Mouse (Mus musculus): ENCODE results near the gene Lypd6. TPM values are rescaled to one million over a fixed set of nuclear protein-coding genes. Genes with fewer than 3 reads are reported as not detected.

Gene Lypd6
- polyA plus RNA-seq, 1 experiment from 2014 or later = 2.5 TPM

- Histone ChIP-seq H3K27me3 (ENCODE audit: insufficient read depth, low read length) (no peaks in the 10 kb centered on the region), H3K9me3 (ENCODE audit: low read depth, low read length) (no peaks in the 10 kb centered on the region), H3K4me2 (no peak overlapping the region), H3K4me1 (ENCODE audit: insufficient read depth) (no peaks in the 10 kb centered on the region), H3K36me3 (ENCODE audit: insufficient read depth) (no peaks in the 10 kb centered on the region), H3K27ac (ENCODE audit: low read depth) (no peak overlapping the region), H3K4me3 (ENCODE audit: low read depth, low read length) (no peak overlapping the region), H3K9ac (no peak overlapping the region)
- ATAC-seq (ENCODE audit: insufficient read depth) = no peak
- no peak for DNase-seq
- no peak for TF ChIP-seq CTCF (IDR thresholded peaks at IDR 0.05; ENCODE audit: low read depth)
- 84% methylated on average over 9 of the region's 9 CpGs for WGBS
These were observed 61.4 kb downstream of the Lypd6 start for GRCm38 (mm10) chr2:50127513-50128175.

GRCm38 (mm10) chr2:50128322-50129277 is 62.4 kb downstream of the Lypd6 start:
- Histone ChIP-seq H3K4me3 (ENCODE audit: low read depth, low read length) (no peak overlapping the region), H3K27ac (ENCODE audit: low read depth) (no peak overlapping the region), H3K9ac (no peak overlapping the region), H3K4me2 (no peak overlapping the region), H3K27me3 (ENCODE audit: insufficient read depth, low read length) (no peaks in the 10 kb centered on the region), H3K4me1 (ENCODE audit: insufficient read depth) (no peaks in the 10 kb centered on the region), H3K36me3 (ENCODE audit: insufficient read depth) (no peaks in the 10 kb centered on the region), H3K9me3 (ENCODE audit: low read depth, low read length) (no peaks in the 10 kb centered on the region; the same call in 1 of the 2 replicates)
- WGBS = 75% methylated on average over 12 of the region's 12 CpGs
- no peak for TF ChIP-seq CTCF (IDR thresholded peaks at IDR 0.05; ENCODE audit: low read depth)
- DNase-seq = no peak
- ATAC-seq (ENCODE audit: insufficient read depth) = no peak

- no peak for TF ChIP-seq CTCF (IDR thresholded peaks at IDR 0.05; ENCODE audit: low read depth)
These were observed 64.4 kb downstream of the Lypd6 start for GRCm38 (mm10) chr2:50130674-50131073.

GRCm38 (mm10) chr2:50143672-50144071 is 77.4 kb downstream of the Lypd6 start:
- Histone ChIP-seq H3K27me3 (ENCODE audit: insufficient read depth, low read length) (no peaks in the 10 kb centered on the region), H3K36me3 (ENCODE audit: insufficient read depth) (no peaks in the 10 kb centered on the region), H3K27ac (ENCODE audit: low read depth) (no peak overlapping the region), H3K4me2 (no peak overlapping the region), H3K9me3 (ENCODE audit: low read depth, low read length) (no peaks in the 10 kb centered on the region), H3K4me1 (ENCODE audit: insufficient read depth) (no peaks in the 10 kb centered on the region), H3K9ac (no peak overlapping the region), H3K4me3 (ENCODE audit: low read depth, low read length) (no peak overlapping the region)
- 73% methylated on average over 6 of the region's 6 CpGs for WGBS
- no peak for TF ChIP-seq CTCF (IDR thresholded peaks at IDR 0.05; ENCODE audit: low read depth)
- ATAC-seq (ENCODE audit: insufficient read depth) (no peak), DNase-seq (no peak)

More at GRCm38 (mm10) chr2:50130674-50131073, 64.4 kb downstream of the Lypd6 start:
- Histone ChIP-seq H3K27ac (ENCODE audit: low read depth) (no peak overlapping the region), H3K4me3 (ENCODE audit: low read depth, low read length) (no peak overlapping the region), H3K9ac (no peak overlapping the region), H3K4me2 (no peak overlapping the region), H3K4me1 (ENCODE audit: insufficient read depth) (no peaks in the 10 kb centered on the region), H3K9me3 (ENCODE audit: low read depth, low read length) (no peaks in the 10 kb centered on the region; the same call in 1 of the 2 replicates), H3K27me3 (ENCODE audit: insufficient read depth, low read length) (no peaks in the 10 kb centered on the region), H3K36me3 (ENCODE audit: insufficient read depth) (no peaks in the 10 kb centered on the region)
- 74% methylated on average over 3 of the region's 3 CpGs for WGBS
- no peak for ATAC-seq (ENCODE audit: insufficient read depth)
- no peak for DNase-seq

GRCm38 (mm10) chr2:50147308-50147707 is 81.1 kb downstream of the Lypd6 start:
- TF ChIP-seq CTCF (IDR thresholded peaks at IDR 0.05; ENCODE audit: low read depth) = no peak

GRCm38 (mm10) chr2:50149257-50150202 is 83.3 kb downstream of the Lypd6 start:
- Histone ChIP-seq H3K4me3 (ENCODE audit: low read depth, low read length) (no peak overlapping the region), H3K4me2 (no peak overlapping the region), H3K9me3 (ENCODE audit: low read depth, low read length) (no peaks in the 10 kb centered on the region), H3K9ac (no peak overlapping the region), H3K36me3 (ENCODE audit: insufficient read depth) (no peaks in the 10 kb centered on the region), H3K27ac (ENCODE audit: low read depth) (no peak overlapping the region), H3K27me3 (ENCODE audit: insufficient read depth, low read length) (no peaks in the 10 kb centered on the region), H3K4me1 (ENCODE audit: insufficient read depth) (no peaks in the 10 kb centered on the region)
- no peak for TF ChIP-seq CTCF (IDR thresholded peaks at IDR 0.05; ENCODE audit: low read depth)
- DNase-seq = no peak
- WGBS = 62% methylated on average over 6 of the region's 6 CpGs
- ATAC-seq (ENCODE audit: insufficient read depth) = no peak

More at GRCm38 (mm10) chr2:50147308-50147707, 81.1 kb downstream of the Lypd6 start:
- Histone ChIP-seq H3K9ac (no peak overlapping the region), H3K36me3 (ENCODE audit: insufficient read depth) (no peaks in the 10 kb centered on the region), H3K27me3 (ENCODE audit: insufficient read depth, low read length) (no peaks in the 10 kb centered on the region), H3K9me3 (ENCODE audit: low read depth, low read length) (no peaks in the 10 kb centered on the region), H3K27ac (ENCODE audit: low read depth) (no peak overlapping the region), H3K4me2 (no peak overlapping the region), H3K4me1 (ENCODE audit: insufficient read depth) (no peaks in the 10 kb centered on the region), H3K4me3 (ENCODE audit: low read depth, low read length) (no peak overlapping the region)
- DNase-seq (no peak), ATAC-seq (ENCODE audit: insufficient read depth) (no peak)
- 66% methylated on average over 9 of the region's 9 CpGs for WGBS
